Comparison of ENCODE assay signal across 9 mouse cellular contexts in the genomic region with DNA sequence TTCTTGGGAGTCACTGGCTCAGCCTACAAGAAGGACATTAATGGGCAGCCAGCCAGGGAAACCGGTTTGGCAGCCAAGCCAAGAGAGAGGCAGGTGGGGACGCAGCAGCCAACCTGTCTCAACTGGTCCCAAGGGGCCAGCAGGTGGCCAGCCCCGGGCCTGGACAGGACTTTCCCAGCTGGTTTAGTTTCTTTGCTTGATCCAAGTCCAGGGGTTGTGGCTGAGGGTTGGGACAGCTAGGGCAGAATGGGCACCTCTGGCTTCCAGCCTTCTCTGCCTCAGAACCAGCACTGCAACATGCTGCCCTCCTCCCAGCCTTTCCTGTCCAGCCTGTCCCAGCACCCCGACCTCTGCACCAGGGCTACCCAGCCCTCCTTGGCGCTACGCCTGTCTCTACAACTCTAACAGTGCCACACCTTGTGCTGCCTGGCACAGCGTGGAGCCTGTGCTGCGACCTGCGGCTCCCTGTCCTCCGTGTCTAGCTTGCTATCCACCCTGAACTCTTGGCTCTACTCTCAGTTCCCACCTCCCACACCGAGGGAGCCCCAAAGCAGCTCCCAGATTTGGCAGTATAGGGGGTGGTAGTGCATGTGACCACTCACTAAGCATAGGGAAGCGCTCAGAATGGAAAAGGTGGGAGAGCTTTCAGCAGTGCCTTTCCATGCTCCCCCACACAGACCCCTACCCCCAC. TPM values are rescaled to one million over a fixed set of nuclear protein-coding genes. Genes with fewer than 3 reads are reported as not detected.
DNase-seq lines count a peak whose midpoint lies in the region; ATAC-seq and TF ChIP-seq lines count a peak whose summit lies in the region.
"Had no signal": no experiment of that assay in that cellular context is flagged by ENCODE, and none has a peak within 500 bp of the region (broad histone marks: within the 10 kb centered on the region; RNA-seq: fewer than 3 reads in every experiment).

No protein-coding gene starts in this region.

- no peak overlapping the region for H3K4me3 ChIP-seq in heart, embryonic 10.5 days
- H3K4me3 ChIP-seq in kidney, embryonic 16.5 days (ENCODE audit: low read length): no peak overlapping the region
- no peak overlapping the region for H3K4me3 ChIP-seq in myocyte
- H3K4me3 ChIP-seq: midbrain, embryonic 12.5 days had no signal

- peaks cover 63% of the 10 kb centered on the region for H3K4me1 ChIP-seq in heart, embryonic 10.5 days
- H3K4me1 ChIP-seq in kidney, embryonic 16.5 days (ENCODE audit: insufficient read depth, low read length): peaks cover 50% of the 10 kb centered on the region

- peak overlapping the region; percentile 14 for H3K27ac ChIP-seq in heart, embryonic 10.5 days
- H3K27ac ChIP-seq in kidney, embryonic 16.5 days (ENCODE audit: low read length): peak overlapping the region; percentile 96
- H3K27ac ChIP-seq: midbrain, embryonic 12.5 days had no signal

- H3K9me3 ChIP-seq in heart, embryonic 10.5 days: no peaks in the 10 kb centered on the region
- H3K9me3 ChIP-seq in kidney, embryonic 16.5 days (ENCODE audit: low read length): no peaks in the 10 kb centered on the region
- H3K9me3 ChIP-seq: midbrain, embryonic 12.5 days had no signal

- no peaks in the 10 kb centered on the region for H3K27me3 ChIP-seq in heart, embryonic 10.5 days (ENCODE audit: insufficient read depth, poor library complexity, severe bottlenecking)
- H3K27me3 ChIP-seq in kidney, embryonic 16.5 days (ENCODE audit: insufficient read depth, low read length): no peaks in the 10 kb centered on the region
- H3K27me3 ChIP-seq in myocyte (ENCODE audit: control insufficient read depth, insufficient read depth, insufficient read length): no peaks in the 10 kb centered on the region
- H3K27me3 ChIP-seq: midbrain, embryonic 12.5 days had no signal

- peak; percentile 61 for DNase-seq in cerebellum, adult 11 months
- DNase-seq in adrenal gland, postnatal 14 days: peak; percentile 65
- no peak for DNase-seq in heart, embryonic 10.5 days (ENCODE audit: low spot score)
- DNase-seq in layer of hippocampus, adult 18-20 months (ENCODE audit: low spot score in 2 of 2): no peak
- DNase-seq in thymus, postnatal 25 days: no peak

- H3ac ChIP-seq in myocyte (ENCODE audit: control insufficient read depth, insufficient read length): no peak overlapping the region

- no peak; the same call in 1 of the 2 replicates for ATAC-seq in cerebellum, adult (ENCODE audit: insufficient number of reproducible peaks, low FRiP score, low TSS enrichment)
- ATAC-seq in kidney, embryonic 16.5 days (ENCODE audit: low FRiP score, low TSS enrichment): peak; percentile 74

- no peak for TF ChIP-seq POLR2A in myocyte (IDR thresholded peaks at IDR 0.05; ENCODE audit: insufficient read length, low read depth)

- H3K36me3 ChIP-seq in heart, embryonic 10.5 days: peaks cover 44% of the 10 kb centered on the region
- H3K36me3 ChIP-seq in kidney, embryonic 16.5 days (ENCODE audit: insufficient read depth, low read length): peaks cover 33% of the 10 kb centered on the region
- H3K36me3 ChIP-seq in myocyte (ENCODE audit: control insufficient read depth, insufficient read depth): no peaks in the 10 kb centered on the region

- H3K9ac ChIP-seq in kidney, embryonic 16.5 days (replicated peaks; ENCODE audit: low read length): peak overlapping the region; percentile 44
- H3K9ac ChIP-seq: midbrain, embryonic 12.5 days had no signal

- peaks cover 22% of the 10 kb centered on the region for H3K79me2 ChIP-seq in myocyte (ENCODE audit: control insufficient read depth, insufficient read depth)

- WGBS in heart, embryonic 10.5 days: 79% methylated on average over 12 of the region's 12 CpGs
- WGBS in kidney, embryonic 16.5 days: 53% methylated on average over 12 of the region's 12 CpGs

- H3K4me2 ChIP-seq in kidney, embryonic 16.5 days (replicated peaks; ENCODE audit: low read depth, low read length): peak overlapping the region; percentile 24
- H3K4me2 ChIP-seq in myocyte (ENCODE audit: low read depth): no peak overlapping the region
- H3K4me2 ChIP-seq: midbrain, embryonic 12.5 days had no signal

TF ChIP-seq in myocyte, 11 proteins besides CTCF, POLR2A, EP300 and RAD21:
- no peak for TF ChIP-seq POLR2AphosphoS2 (IDR thresholded peaks at IDR 0.05; ENCODE audit: insufficient read length, low read depth)
- TF ChIP-seq CEBPB (IDR thresholded peaks at IDR 0.05; ENCODE audit: insufficient read depth, poor library complexity, severe bottlenecking): no peak
- TF ChIP-seq MYOD1 (IDR thresholded peaks at IDR 0.05; ENCODE audit: control insufficient read depth in 1 of 3, insufficient read length in 2 of 3, low read depth in 2 of 3): peak in 2 of 3 experiments; percentile 44 to 61
- no peak for TF ChIP-seq USF1 (IDR thresholded peaks at IDR 0.05; ENCODE audit: low read depth)
- TF ChIP-seq MAX (IDR thresholded peaks at IDR 0.05; ENCODE audit: low read depth): no peak
- TF ChIP-seq MYOG (IDR thresholded peaks at IDR 0.05; ENCODE audit: control insufficient read depth in 1 of 3, insufficient read depth in 1 of 3, insufficient read length in 2 of 3, low read depth in 2 of 3): peak in 1 of 3 experiments; percentile 47
- TF ChIP-seq E2F4 (IDR thresholded peaks at IDR 0.05; ENCODE audit: insufficient read depth): no peak

RNA-seq across cellular contexts. Expression of gene Nccrp1, which starts 23.4 kb away (rescaled TPM):
- total RNA-seq in adrenal gland, postnatal 14 days (2021): 0.41 TPM in 1 of 2 replicates, not detected in the other
- polyA plus RNA-seq in heart, embryonic 10.5 days (2016; fragmentation: Nextera tagmentation; extraction: Ambion mirVana): not detected in 2 replicates
- polyA plus RNA-seq in kidney, embryonic 16.5 days (2015; fragmentation: Nextera tagmentation; extraction: Ambion mirVana): 0.18 TPM in 1 of 2 replicates, not detected in the other
- 0.07 TPM for polyA plus RNA-seq in myocyte (2012; fragmentation: generic; extraction: Trizol)
- total RNA-seq in layer of hippocampus, adult 18-20 months (2021): under 1 TPM in 1 of 2 experiments, not detected in 1; 0.28 TPM
- polyA plus RNA-seq: midbrain, embryonic 12.5 days had no signal

RNA-seq across cellular contexts. Expression of gene Samd4b, which starts 27.5 kb away (rescaled TPM):
- total RNA-seq in adrenal gland, postnatal 14 days (2021): 52.3 and 56.3 TPM in 2 replicates
- polyA plus RNA-seq in heart, embryonic 10.5 days (2016; fragmentation: Nextera tagmentation; extraction: Ambion mirVana): 24.5 and 29.7 TPM in 2 replicates
- polyA plus RNA-seq in kidney, embryonic 16.5 days (2015; fragmentation: Nextera tagmentation; extraction: Ambion mirVana): 16.7 and 20.7 TPM in 2 replicates
- polyA plus RNA-seq in myocyte (2012; fragmentation: generic; extraction: Trizol): 29.4 TPM
- 10 to 100 TPM; 74.1 to 77.1 TPM for total RNA-seq in layer of hippocampus, adult 18-20 months (2021)

RNA-seq across cellular contexts. Expression of gene Pak4, which starts 27.5 kb away (rescaled TPM):
- total RNA-seq in adrenal gland, postnatal 14 days (2021): 22.0 and 25.6 TPM in 2 replicates
- polyA plus RNA-seq in heart, embryonic 10.5 days (2016; fragmentation: Nextera tagmentation; extraction: Ambion mirVana): 47.2 and 53.0 TPM in 2 replicates
- 78.4 and 79.6 TPM in 2 replicates for polyA plus RNA-seq in kidney, embryonic 16.5 days (2015; fragmentation: Nextera tagmentation; extraction: Ambion mirVana)
- 27.5 TPM for polyA plus RNA-seq in myocyte (2012; fragmentation: generic; extraction: Trizol)
- 10 to 100 TPM; 12.7 to 14.6 TPM for total RNA-seq in layer of hippocampus, adult 18-20 months (2021)

RNA-seq across cellular contexts. Expression of gene Sycn, which starts 29.8 kb away (rescaled TPM):
- not detected in 2 replicates for total RNA-seq in adrenal gland, postnatal 14 days (2021)
- not detected in 2 replicates for polyA plus RNA-seq in heart, embryonic 10.5 days (2016; fragmentation: Nextera tagmentation; extraction: Ambion mirVana)
- polyA plus RNA-seq in kidney, embryonic 16.5 days (2015; fragmentation: Nextera tagmentation; extraction: Ambion mirVana): not detected in 2 replicates
- polyA plus RNA-seq in myocyte (2012; fragmentation: generic; extraction: Trizol): not detected
- total RNA-seq in layer of hippocampus, adult 18-20 months (2021): not detected
- polyA plus RNA-seq: midbrain, embryonic 12.5 days had no signal

RNA-seq across cellular contexts. Expression of gene Ifnl3, which starts 47.8 kb away (rescaled TPM):
- not detected in 2 replicates for total RNA-seq in adrenal gland, postnatal 14 days (2021)
- polyA plus RNA-seq in heart, embryonic 10.5 days (2016; fragmentation: Nextera tagmentation; extraction: Ambion mirVana): not detected in 2 replicates
- polyA plus RNA-seq in kidney, embryonic 16.5 days (2015; fragmentation: Nextera tagmentation; extraction: Ambion mirVana): not detected in 2 replicates
- polyA plus RNA-seq in myocyte (2012; fragmentation: generic; extraction: Trizol): not detected
- not detected for total RNA-seq in layer of hippocampus, adult 18-20 months (2021)
- polyA plus RNA-seq: midbrain, embryonic 12.5 days had no signal

Comparison
In these comparisons a context has a peak if more than half of its experiments do, and no peak if none do; other contexts are left out.
1. DNase-seq: peak in cerebellum, adult 11 months (single experiment) and adrenal gland, postnatal 14 days (single experiment); none in heart, embryonic 10.5 days (single experiment), layer of hippocampus, adult 18-20 months (0 of 2) and thymus, postnatal 25 days (single experiment).